Mouse (Mus musculus) olfactory bulb, adult 2 months (tissue): ENCODE data around the gene Acer1.

Source experiments
- CTCF ChIP-seq: fragments of 200-500 bp; IDR thresholded peaks from 2 replicates; pipeline ENCODE4 v1.5.1; 2012; ENCODE audit warnings: low read depth, mild to moderate bottlenecking, low read length, moderate library complexity; ENCODE audit not compliant: insufficient read depth
- POLR2A ChIP-seq: fragments of 200-500 bp; IDR thresholded peaks from 2 replicates; pipeline ENCODE4 v1.6.1; 2012; ENCODE audit warnings: mild to moderate bottlenecking, low read depth, low read length, moderate library complexity; ENCODE audit not compliant: insufficient read depth

- no peak for TF ChIP-seq POLR2A
- no peak for TF ChIP-seq CTCF
These were observed 37.8 kb upstream of the Acer1 start for GRCm38 (mm10) chr17:57019693-57020092.
